Comparison of ENCODE assay signal across 15 mouse cellular contexts in genomic region chr11:113271857-113272256, GRCm38 (mm10).
DNase-seq lines count a peak whose midpoint lies in the region; ATAC-seq and TF ChIP-seq lines count a peak whose summit lies in the region.
"Had no signal": no experiment of that assay in that cellular context is flagged by ENCODE, and none has a peak within 500 bp of the region (broad histone marks: within the 10 kb centered on the region; RNA-seq: fewer than 3 reads in every experiment).

No protein-coding gene starts in this region.

- no peak overlapping the region for H3K4me2 ChIP-seq in embryonic facial prominence, embryonic 13.5 days

- no peak for ATAC-seq in embryonic facial prominence, embryonic 13.5 days (ENCODE audit: insufficient number of reproducible peaks, insufficient read depth, low FRiP score, low TSS enrichment, low read depth)

- H3K4me3 ChIP-seq in layer of hippocampus, adult 2 months = no peak overlapping the region
- H3K4me3 ChIP-seq in embryonic facial prominence, embryonic 13.5 days = no peak overlapping the region
- H3K4me3 ChIP-seq in limb, embryonic 10.5 days = no peak overlapping the region
- H3K4me3 ChIP-seq: left cerebral cortex, adult 2 months; megakaryocyte, embryonic 14.5 days; myocyte had no signal

- H3K36me3 ChIP-seq in embryonic facial prominence, embryonic 13.5 days = no peaks in the 10 kb centered on the region
- no peaks in the 10 kb centered on the region for H3K36me3 ChIP-seq in limb, embryonic 10.5 days
- H3K36me3 ChIP-seq: G1E had no signal

- H3K9me3 ChIP-seq in embryonic facial prominence, embryonic 13.5 days = no peaks in the 10 kb centered on the region
- H3K9me3 ChIP-seq in limb, embryonic 10.5 days (replicated peaks) = no peaks in the 10 kb centered on the region

- no peak for DNase-seq in layer of hippocampus, adult 2 months (ENCODE audit: low spot score in 2 of 2)
- DNase-seq in layer of hippocampus, adult 8-10 months (ENCODE audit: low spot score in 2 of 2) = no peak
- no peak for DNase-seq in limb, embryonic 10.5 days (ENCODE audit: low spot score)
- DNase-seq in lung, postnatal 36 days = peak; percentile 23
- DNase-seq in heart, adult 11 months = no peak
- no peak for DNase-seq in retina, postnatal 1 day
- DNase-seq in right cerebral cortex, postnatal 36 days (ENCODE audit: low spot score in 2 of 2) = no peak
- DNase-seq: cerebellum, adult 8-10 months; kidney, postnatal 36 days; thymus, adult 18-20 months had no signal

- peaks cover 53% of the 10 kb centered on the region for H3K4me1 ChIP-seq in embryonic facial prominence, embryonic 13.5 days
- H3K4me1 ChIP-seq in limb, embryonic 10.5 days = peaks cover 38% of the 10 kb centered on the region
- H3K4me1 ChIP-seq: megakaryocyte, embryonic 14.5 days had no signal

- no peak for TF ChIP-seq CTCF in layer of hippocampus, adult 2 months (conservative IDR thresholded peaks at IDR 0.05)

- no peak overlapping the region for H3K9ac ChIP-seq in embryonic facial prominence, embryonic 13.5 days

- peak overlapping the region; percentile 14; the same call in 1 of the 2 replicates for H3K27ac ChIP-seq in layer of hippocampus, adult 2 months
- peak overlapping the region; percentile 52 for H3K27ac ChIP-seq in embryonic facial prominence, embryonic 13.5 days
- H3K27ac ChIP-seq in limb, embryonic 10.5 days = peak overlapping the region; percentile 50; the same call in 1 of the 2 replicates
- H3K27ac ChIP-seq: left cerebral cortex, adult 2 months had no signal

- 0 out of 2 replicates have a peak, but pooled peaks cover 3% of the 10 kb centered on the region for H3K27me3 ChIP-seq in embryonic facial prominence, embryonic 13.5 days
- no peaks in the 10 kb centered on the region for H3K27me3 ChIP-seq in limb, embryonic 10.5 days (ENCODE audit: low read depth, poor library complexity, severe bottlenecking)
- H3K27me3 ChIP-seq: megakaryocyte, embryonic 14.5 days had no signal

- WGBS in embryonic facial prominence, embryonic 13.5 days = 74% methylated on average over 6 of the region's 6 CpGs
- 91% methylated on average over 6 of the region's 6 CpGs for WGBS in limb, embryonic 10.5 days
